11 mouse cellular contexts compared by ENCODE assay signal in genomic region chr10:122939546-122939945, GRCm38 (mm10).
"Had no signal": no experiment of that assay in that cellular context is flagged by ENCODE, and none has a peak within 500 bp of the region (broad histone marks: within the 10 kb centered on the region; RNA-seq: fewer than 3 reads in every experiment).

No protein-coding gene starts in this region.

- ATAC-seq: hindbrain, postnatal 0 days; midbrain, embryonic 13.5 days had no signal

- DNase-seq: layer of hippocampus, adult 9-11 months; left cerebral cortex, postnatal 4 days; lung, adult 18-20 months; lung, postnatal 36 days; right cerebral cortex, adult 18-20 months; right cerebral cortex, postnatal 25 days; thymus, postnatal 36 days had no signal

- H3K4me3 ChIP-seq: limb, embryonic 13.5 days; midbrain, embryonic 13.5 days had no signal

- H3K27me3 ChIP-seq: limb, embryonic 13.5 days; midbrain, embryonic 13.5 days had no signal

- H3K27ac ChIP-seq: hindbrain, postnatal 0 days; limb, embryonic 13.5 days; liver, embryonic 14.5 days; midbrain, embryonic 13.5 days had no signal

- H3K4me2 ChIP-seq: limb, embryonic 13.5 days; midbrain, embryonic 13.5 days had no signal

- H3K9me3 ChIP-seq: limb, embryonic 13.5 days; midbrain, embryonic 13.5 days had no signal

- H3K36me3 ChIP-seq: limb, embryonic 13.5 days; midbrain, embryonic 13.5 days had no signal

- H3K9ac ChIP-seq: limb, embryonic 13.5 days; liver, embryonic 14.5 days; midbrain, embryonic 13.5 days had no signal
